Mouse (Mus musculus) lung, embryonic 14.5 days (tissue): Measurements from ENCODE around the gene Fstl3. TPM values are rescaled to one million over a fixed set of nuclear protein-coding genes. Genes with fewer than 3 reads are reported as not detected.

Source experiments
- ATAC-seq: fragments of 200-750 bp; cut with Nextera tagmentation; 2 replicates; pipeline ENCODE4 v1.8.0; 2017; ENCODE audit warnings: mild to moderate bottlenecking, moderate TSS enrichment, moderate library complexity; ENCODE audit not compliant: insufficient read depth
- DNase-seq: peaks from one replicate; pipeline ENCODE4 v3.0.0-alpha.2; 2015
- H3K27ac ChIP-seq: fragments of 300-500 bp; sonication (generic); 2 replicates; pipeline ENCODE4 v1.5.1; 2014; ENCODE audit warnings: low read depth, mild to moderate bottlenecking, moderate library complexity
- H3K27me3 ChIP-seq: fragments of 300-500 bp; sonication (generic); 2 replicates; pipeline ENCODE4 v1.6.1; 2014; ENCODE audit warnings: low read length, control low read depth; ENCODE audit not compliant: insufficient read depth
- H3K36me3 ChIP-seq: fragments of 300-500 bp; sonication (generic); 2 replicates; pipeline ENCODE4 v1.6.1; 2014; ENCODE audit warnings: control low read depth; ENCODE audit not compliant: insufficient read depth
- H3K4me1 ChIP-seq: fragments of 300-500 bp; sonication (generic); 2 replicates; pipeline ENCODE4 v1.6.1; 2014; ENCODE audit warnings: antibody characterized with exemption, control low read depth; ENCODE audit not compliant: insufficient read depth
- H3K4me2 ChIP-seq: fragments of 300-500 bp; sonication (generic); 2 replicates; pipeline ENCODE4 v1.6.1; 2014; ENCODE audit warnings: mild to moderate bottlenecking
- H3K4me3 ChIP-seq: fragments of 300-500 bp; sonication (generic); 2 replicates; pipeline ENCODE4 v1.5.1; 2014; ENCODE audit warnings: low read depth, low read length
- H3K9ac ChIP-seq: fragments of 300-500 bp; sonication (generic); 2 replicates; pipeline ENCODE4 v1.6.1; 2014
- H3K9me3 ChIP-seq: fragments of 300-500 bp; sonication (generic); 2 replicates; pipeline ENCODE4 v1.6.1; 2016; ENCODE audit warnings: low read depth, low read length, control low read depth
- CTCF ChIP-seq: IDR thresholded peaks from 2 replicates; pipeline ENCODE4 v1.5.1; 2016; ENCODE audit warnings: antibody characterized with exemption, low read depth
- WGBS: fragments of 180-500 bp; shearing (Covaris S2); extraction: QIAGEN DNeasy Blood & Tissue Kit; methylation state at CpG from one replicate; pipeline ENCODE4 v1.1.7; 2014; 5-methylcytosine and 5-hydroxymethylcytosine counted together
- polyA plus RNA-seq: library from polyadenylated mRNA; unstranded; fragments of >200 nt; fragmentation: Nextera tagmentation; extraction: Ambion mirVana; gene quantifications from 2 replicates; pipeline ENCODE4 v1.2.1, GENCODE M21; 2014

Fstl3 gene
- polyA plus RNA-seq, 1 experiment from 2014 or later, result 12.4 TPM

- Histone ChIP-seq H3K4me3 (peak overlapping the region; percentile 39), H3K4me1 (peaks cover 11% of the 10 kb centered on the region), H3K27me3 (peaks cover 17% of the 10 kb centered on the region), H3K9ac (no peak overlapping the region), H3K36me3 (no peaks in the 10 kb centered on the region), H3K27ac (peak overlapping the region; percentile 36; the same call in 1 of the 2 replicates), H3K9me3 (no peaks in the 10 kb centered on the region; the same call in 1 of the 2 replicates), H3K4me2 (peak overlapping the region; percentile 83)
- peak; percentile 87 for ATAC-seq
- whole genome bisulfite sequencing, result 2% methylated on average over 55 of the region's 55 CpGs
- peak; percentile 96 for DNase-seq
- TF ChIP-seq CTCF, result peak; percentile 90
Measured at GRCm38 (mm10) chr10:79779784-79780663, 3.0 kb downstream of the Fstl3 start.

- peaks cover 11% of the 10 kb centered on the region for H3K4me1 ChIP-seq
- ATAC-seq (peak; percentile 5), DNase-seq (peak; percentile 57)
- 2% methylated on average over 13 of the region's 13 CpGs for WGBS
- H3K9me3 ChIP-seq, result no peaks in the 10 kb centered on the region
- peak overlapping the region; percentile 83 for H3K4me2 ChIP-seq
- peak overlapping the region; percentile 36; the same call in 1 of the 2 replicates for H3K27ac ChIP-seq
- H3K27me3 ChIP-seq, result peaks cover 17% of the 10 kb centered on the region
- H3K36me3 ChIP-seq, result no peaks in the 10 kb centered on the region
- H3K9ac ChIP-seq, result no peak overlapping the region
- H3K4me3 ChIP-seq, result peak overlapping the region; percentile 39
- no peak for TF ChIP-seq CTCF
Measured at GRCm38 (mm10) chr10:79780664-79781015, 3.6 kb downstream of the Fstl3 start.

- ATAC-seq (no peak), DNase-seq (no peak)
- Histone ChIP-seq H3K4me1 (peaks cover 11% of the 10 kb centered on the region), H3K36me3 (no peaks in the 10 kb centered on the region), H3K27me3 (peaks cover 17% of the 10 kb centered on the region), H3K9me3 (no peaks in the 10 kb centered on the region), H3K9ac (no peak overlapping the region), H3K27ac (no peak overlapping the region), H3K4me3 (peak overlapping the region; percentile 39), H3K4me2 (peak overlapping the region; percentile 83)
- no peak for TF ChIP-seq CTCF
- WGBS, result 32% methylated on average over 21 of the region's 21 CpGs
Measured at GRCm38 (mm10) chr10:79781139-79781538, 4.1 kb downstream of the Fstl3 start.

- 50% methylated on average over 5 of the region's 5 CpGs for WGBS
- no peak for DNase-seq
- Histone ChIP-seq H3K27me3 (peaks cover 17% of the 10 kb centered on the region), H3K9me3 (no peaks in the 10 kb centered on the region), H3K4me3 (no peak overlapping the region), H3K9ac (no peak overlapping the region), H3K4me1 (peaks cover 9% of the 10 kb centered on the region), H3K4me2 (no peak overlapping the region), H3K36me3 (no peaks in the 10 kb centered on the region), H3K27ac (no peak overlapping the region)
- no peak for TF ChIP-seq CTCF
- ATAC-seq, result no peak
Measured at GRCm38 (mm10) chr10:79781956-79782355, 4.9 kb downstream of the Fstl3 start.

- 55% methylated on average over 7 of the region's 7 CpGs for WGBS
- no peaks in the 10 kb centered on the region for H3K36me3 ChIP-seq
- DNase-seq, result no peak
- H3K27me3 ChIP-seq, result peaks cover 17% of the 10 kb centered on the region
- H3K4me2 ChIP-seq, result no peak overlapping the region
- ATAC-seq, result no peak
- no peak overlapping the region for H3K27ac ChIP-seq
- no peak overlapping the region for H3K9ac ChIP-seq
- H3K4me1 ChIP-seq, result peaks cover 5% of the 10 kb centered on the region
- H3K9me3 ChIP-seq, result no peaks in the 10 kb centered on the region
- TF ChIP-seq CTCF, result peak; percentile 45
- H3K4me3 ChIP-seq, result no peak overlapping the region
Measured at GRCm38 (mm10) chr10:79783050-79783449, 6.0 kb downstream of the Fstl3 start.

GRCm38 (mm10) chr10:79783920-79784800, 7.1 kb downstream of the Fstl3 start:
- Histone ChIP-seq H3K27ac (no peak overlapping the region), H3K9ac (no peak overlapping the region), H3K4me2 (no peak overlapping the region), H3K27me3 (peaks cover 9% of the 10 kb centered on the region), H3K9me3 (no peaks in the 10 kb centered on the region), H3K4me3 (no peak overlapping the region), H3K4me1 (peaks cover 4% of the 10 kb centered on the region; the same call in 1 of the 2 replicates), H3K36me3 (no peaks in the 10 kb centered on the region)
- peak; percentile 65 for TF ChIP-seq CTCF
- ATAC-seq (no peak), DNase-seq (peak; percentile 76)
- WGBS, result 40% methylated on average over 27 of the region's 27 CpGs
